Mouse (Mus musculus) liver, adult (tissue): ENCODE results near the gene Polr3h.

Experiments used
- GATA4 ChIP-seq: IDR thresholded peaks from 2 replicates; pipeline ENCODE4 v1.6.1; 2014; ENCODE audit warnings: mild to moderate bottlenecking, low read length; ENCODE audit not compliant: insufficient replicate concordance

The Polr3h gene

GRCm38 (mm10) chr15:81897607-81898285, 28.3 kb downstream of the Polr3h start:
- no peak for TF ChIP-seq GATA4

- TF ChIP-seq GATA4: no peak
Measured at GRCm38 (mm10) chr15:81896407-81896806, 29.6 kb downstream of the Polr3h start.

DNA sequence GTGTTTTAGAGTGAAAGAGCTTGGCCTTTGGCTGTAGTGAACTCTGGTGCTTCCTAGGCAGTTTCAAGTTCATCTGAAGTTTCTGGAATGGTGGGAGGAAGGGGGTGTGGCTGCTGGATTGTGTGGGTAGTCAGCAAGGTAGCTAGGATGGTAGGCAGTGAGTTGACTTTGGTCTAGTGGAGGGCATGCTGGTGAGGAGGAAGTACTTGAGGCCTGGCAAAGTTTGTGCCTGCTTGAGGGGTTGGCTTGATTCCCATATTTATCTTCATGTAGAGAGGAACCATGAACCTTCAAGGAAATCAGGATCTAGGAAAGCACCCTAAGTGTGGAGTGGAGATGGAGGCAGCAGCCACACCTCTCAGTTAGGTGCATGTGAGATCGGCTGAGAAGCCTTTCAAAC, 32.0 kb downstream of the Polr3h start:
- TF ChIP-seq GATA4: no peak

DNA sequence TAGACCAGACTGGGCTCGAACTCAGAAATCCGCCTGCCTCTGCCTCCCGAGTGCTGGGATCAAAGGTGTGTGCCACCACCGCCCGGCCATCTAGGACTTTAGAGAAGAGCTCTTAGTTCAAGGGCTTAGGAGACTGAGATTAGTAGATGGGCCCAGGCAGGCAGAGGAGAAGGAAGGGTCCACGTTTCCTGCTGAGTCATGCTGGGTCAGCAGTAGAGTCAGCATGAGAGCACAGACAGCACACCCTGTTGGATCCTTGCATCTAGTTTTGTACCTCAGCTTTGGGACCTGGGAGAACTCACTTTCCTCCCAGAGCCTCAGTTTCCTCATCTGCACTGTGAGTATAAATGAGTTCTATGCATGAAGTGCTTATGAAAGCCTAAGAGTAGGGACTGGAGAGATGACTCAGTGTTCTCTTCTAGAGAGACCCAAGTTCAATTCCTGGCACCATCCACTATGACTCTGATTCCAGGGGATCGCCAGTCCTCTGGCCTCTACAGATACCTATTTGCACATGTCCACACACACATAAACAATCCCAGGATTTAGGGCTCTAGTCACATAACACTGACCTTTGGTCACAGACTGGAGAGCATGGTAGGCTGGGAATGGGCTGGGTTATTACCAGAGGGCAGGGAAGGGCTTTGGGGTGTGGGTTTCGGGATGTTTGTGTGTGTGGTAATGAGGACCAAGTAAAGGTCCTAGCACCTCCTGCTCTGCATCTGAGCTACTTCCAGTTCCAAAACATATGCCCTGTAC, 34.0 kb downstream of the Polr3h start:
- no peak for TF ChIP-seq GATA4

DNA sequence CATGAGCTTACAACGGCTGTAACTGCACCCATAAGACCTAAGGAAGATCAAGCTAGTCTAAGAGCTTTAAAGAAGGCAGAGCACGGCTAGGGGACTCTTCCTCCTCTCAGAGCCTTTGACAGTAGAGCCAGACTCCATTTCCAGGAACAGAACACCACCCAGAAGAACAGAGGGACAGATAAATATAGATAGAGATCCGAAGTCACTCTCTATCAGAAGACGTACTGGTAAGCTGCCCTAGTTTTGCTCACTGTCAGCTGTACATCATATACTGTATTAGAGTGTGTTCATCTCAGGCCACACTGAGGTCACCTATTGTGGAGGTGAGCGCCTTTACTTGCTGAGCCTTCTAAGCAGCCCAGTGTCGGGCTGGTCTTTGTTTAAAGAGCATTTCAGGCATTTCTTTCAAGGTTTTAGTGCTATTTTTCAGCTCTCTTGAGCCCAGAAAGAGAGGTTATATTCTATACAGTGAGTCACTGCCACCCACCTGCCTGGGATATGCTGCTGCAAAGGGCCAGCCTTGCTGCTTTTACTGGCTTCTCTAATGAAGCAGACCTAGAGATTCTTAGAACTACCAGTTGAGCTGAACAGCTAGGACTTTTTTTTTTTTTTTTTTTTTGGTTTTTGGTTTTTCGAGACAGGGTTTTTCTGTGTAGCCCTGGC, 34.8 kb downstream of the Polr3h start:
- no peak for TF ChIP-seq GATA4

DNA sequence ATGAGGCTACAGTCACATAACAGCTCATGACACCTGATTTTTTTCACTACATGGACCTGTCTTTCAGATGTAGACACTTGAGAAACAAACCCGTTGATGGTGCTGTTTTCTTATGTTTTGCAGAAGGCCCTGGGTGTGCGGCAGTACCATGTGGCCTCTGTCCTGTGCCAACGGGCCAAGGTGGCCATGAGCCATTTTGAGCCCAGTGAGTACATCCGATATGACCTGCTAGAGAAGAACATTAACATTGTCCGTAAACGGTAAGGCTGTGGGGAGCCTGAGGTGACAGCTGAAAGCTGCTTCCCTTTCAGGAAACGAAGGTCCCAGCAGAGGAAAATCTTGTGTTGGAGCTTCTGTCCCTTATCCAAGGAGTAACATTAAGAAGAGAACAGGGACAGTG, 36.9 kb downstream of the Polr3h start:
- TF ChIP-seq GATA4: no peak

DNA sequence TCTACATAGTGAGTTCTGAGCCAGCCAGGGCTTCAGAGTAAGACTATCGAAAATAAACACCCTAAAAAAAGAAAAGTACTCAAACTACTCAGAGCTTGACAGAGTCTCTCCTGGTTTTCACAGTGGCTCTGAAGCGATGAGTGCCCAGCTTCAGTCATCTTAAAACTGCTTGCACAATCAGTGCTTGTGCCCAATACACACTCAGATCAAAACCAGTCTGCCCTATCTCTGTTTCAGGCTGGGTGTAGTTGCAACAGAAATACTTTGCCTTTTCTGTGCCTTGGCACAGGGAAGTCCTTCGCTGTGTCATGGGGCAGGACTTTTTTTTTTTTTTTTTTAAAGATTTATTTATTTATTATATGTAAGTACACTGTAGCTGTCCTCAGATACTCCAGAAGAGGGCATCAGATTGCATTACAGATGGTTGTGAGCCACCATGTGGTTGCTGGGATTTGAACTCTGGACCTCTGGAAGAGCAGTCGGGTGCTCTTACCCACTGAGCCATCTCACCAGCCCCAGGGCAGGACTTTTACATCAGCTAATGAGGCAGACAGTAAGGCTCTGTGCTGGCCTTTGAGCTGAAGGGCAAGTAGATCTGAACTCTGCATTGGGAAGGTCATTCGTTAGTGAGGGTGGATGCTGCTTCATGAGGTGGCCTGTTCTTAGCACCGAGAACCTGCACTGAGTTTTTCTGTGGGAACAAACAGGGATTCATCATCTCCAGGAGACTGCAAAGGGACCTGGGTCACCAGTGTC, 39.1 kb downstream of the Polr3h start:
- TF ChIP-seq GATA4: no peak

DNA sequence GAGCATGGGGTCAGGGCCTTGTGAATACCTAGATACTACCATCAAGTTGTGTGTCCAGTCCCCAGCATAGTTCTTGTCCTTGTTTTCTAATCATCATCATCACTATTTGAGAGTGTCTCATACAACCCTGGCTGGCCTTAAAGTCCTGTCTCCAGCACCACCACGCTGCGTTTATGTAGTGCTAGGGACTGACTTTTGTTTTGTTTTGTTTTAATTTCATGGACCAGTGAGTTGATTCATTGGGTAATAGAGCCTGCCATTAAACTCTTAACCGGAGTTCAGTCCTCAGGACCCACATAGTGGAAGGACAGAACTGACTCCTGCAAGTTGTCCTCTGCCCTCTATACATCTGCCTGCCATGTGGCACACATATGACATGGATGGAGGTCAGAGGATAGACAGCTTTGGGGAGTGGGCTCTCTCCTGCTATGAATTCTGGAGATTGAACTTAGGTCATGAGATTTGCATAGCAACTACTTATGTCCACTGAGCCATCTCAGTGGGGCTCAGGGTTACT, 40.6 kb downstream of the Polr3h start:
- TF ChIP-seq GATA4: no peak

DNA sequence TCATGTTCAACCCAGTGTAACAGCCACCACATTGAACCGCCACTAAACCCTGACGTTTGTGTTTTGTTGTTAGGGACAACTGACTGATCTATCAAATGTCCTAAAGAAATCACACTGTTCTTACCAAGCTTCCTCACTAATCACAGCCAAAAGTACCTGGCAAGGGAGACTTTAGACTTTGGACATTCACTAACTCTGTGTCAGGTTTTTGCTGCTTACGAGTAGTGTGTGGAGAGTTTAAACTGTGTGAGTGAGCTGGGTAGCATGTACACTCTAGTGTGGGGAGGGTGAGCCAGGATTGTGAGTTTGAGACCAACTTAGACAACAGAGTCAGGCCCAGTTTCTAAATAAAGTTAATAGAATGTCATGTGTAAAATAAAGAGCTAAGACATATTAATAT, 43.7 kb downstream of the Polr3h start:
- no peak for TF ChIP-seq GATA4

DNA sequence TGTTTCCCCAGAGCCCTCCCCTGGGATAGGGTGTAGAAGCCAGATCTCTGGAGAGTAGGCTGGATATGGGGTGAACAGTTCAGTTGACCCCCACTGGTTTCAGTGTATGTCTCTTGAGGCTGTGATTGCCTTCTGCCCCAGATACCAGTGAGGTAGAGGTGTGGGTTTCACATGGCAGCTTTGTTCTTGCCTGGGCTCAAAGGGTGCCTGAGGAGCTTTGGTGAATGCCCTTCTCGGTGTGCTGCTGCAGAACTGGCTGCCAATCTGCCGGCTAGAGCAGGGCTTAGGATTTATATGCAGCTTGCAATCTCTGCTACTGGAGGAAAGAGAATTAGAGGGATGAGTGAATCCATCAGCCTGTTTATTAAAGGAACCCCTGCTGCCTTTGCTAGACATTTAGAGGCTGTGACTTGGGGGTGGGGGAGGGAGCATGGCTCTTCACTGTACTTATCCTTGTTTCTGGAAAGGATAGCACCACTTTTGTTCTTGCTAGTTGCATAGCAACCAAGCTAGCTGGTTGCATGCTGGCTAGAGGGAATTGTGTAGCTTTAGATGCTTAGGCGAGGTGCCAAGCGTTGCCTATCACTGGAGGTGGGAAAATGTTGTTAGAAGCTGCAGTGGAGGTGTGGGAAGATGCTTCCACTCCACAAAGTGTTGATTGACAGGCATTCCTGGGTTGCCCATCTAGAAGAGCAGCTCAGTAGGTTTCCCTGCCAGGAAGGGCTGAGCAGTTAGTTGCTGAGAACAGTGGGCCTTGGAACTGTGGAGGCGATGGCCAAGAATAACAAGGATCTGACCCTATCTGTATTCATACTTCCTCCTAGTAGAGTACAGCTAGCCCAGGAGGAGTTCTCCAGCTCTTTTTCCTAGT, 46.3 kb downstream of the Polr3h start:
- no peak for TF ChIP-seq GATA4

DNA sequence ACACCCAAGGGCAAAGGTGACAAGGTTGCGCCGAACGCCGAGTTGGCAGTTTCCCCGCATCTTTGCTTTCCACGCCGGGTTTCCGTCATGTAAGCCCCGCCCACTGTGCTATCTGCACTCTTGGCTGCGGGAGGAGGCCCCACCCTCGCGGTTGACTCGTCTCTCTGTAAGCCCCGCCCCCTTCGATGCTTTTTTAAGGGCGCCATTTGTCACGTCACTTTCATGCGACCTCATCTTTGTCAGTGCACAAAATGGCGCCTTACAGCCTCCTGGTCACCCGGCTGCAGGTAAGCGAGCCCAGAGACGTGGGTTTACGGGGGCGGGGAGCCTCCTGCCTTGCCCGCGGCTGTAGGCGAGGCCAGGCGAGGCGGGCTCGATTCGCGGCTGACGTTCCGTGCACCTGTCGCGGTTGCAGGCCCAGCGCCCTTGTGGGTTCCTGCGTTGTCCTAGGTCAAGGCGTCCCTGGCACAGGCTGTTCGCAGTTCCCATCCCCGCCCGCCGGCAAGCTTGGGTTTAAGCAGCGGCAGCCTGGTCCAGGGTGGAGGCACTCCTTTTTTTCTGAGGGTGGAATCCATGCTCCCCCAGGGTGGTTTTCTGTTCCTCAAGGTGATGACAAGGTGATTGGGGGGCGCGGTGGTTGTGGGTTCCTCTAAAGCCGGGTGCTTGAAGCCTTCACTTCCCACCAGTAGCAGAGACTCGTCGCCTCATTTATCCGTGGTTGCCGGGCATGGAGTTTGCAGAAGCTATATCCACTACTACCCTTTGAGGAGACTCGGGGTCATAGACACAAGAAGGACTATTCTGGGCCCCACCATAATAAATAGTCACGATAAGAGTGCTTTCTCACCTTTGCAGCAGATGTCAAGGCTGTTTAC, 53.5 kb downstream of the Polr3h start, which contains the start of gene Aco2:
Aco2 (plus strand) TSS at position 48 of the 875 bp plus-strand sequence.
- TF ChIP-seq GATA4: peak; percentile 95; the same call in 1 of the 2 replicates

DNA sequence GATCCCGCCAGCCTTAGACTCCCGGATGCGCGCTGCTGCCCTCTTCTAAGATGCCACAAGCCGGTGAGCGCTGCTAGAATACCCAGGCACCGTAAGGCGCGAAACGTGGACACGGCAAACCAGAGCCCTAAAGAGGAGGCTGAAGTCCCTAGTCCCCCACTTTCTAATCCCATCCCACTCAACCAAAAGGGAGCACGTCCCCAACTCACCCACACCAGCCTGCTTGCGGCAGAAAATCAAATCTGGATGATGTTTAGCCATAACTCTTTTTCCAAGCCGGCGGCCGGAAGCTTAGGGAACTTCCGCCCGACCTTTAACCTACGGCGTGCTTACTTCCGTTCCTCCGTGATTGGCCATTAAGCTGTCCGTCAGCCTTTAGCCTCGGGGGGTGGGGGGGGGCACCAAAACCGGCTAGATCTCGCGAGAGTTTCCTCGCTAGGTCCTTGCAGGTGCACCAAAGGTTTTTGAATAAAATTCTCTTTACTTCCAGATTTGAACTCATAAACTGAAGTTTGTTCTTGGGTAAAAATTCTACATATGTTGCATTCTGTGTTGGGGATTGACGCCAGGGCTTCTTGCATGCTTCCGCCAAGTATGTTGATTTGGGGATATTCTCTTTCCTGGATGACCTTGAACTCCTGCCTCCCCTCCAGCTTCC, 54.3 kb downstream of the Polr3h start, which contains the start of gene Phf5a:
Phf5a (minus strand) TSS at position 308 of the 658 bp plus-strand sequence.
- no peak for TF ChIP-seq GATA4

DNA sequence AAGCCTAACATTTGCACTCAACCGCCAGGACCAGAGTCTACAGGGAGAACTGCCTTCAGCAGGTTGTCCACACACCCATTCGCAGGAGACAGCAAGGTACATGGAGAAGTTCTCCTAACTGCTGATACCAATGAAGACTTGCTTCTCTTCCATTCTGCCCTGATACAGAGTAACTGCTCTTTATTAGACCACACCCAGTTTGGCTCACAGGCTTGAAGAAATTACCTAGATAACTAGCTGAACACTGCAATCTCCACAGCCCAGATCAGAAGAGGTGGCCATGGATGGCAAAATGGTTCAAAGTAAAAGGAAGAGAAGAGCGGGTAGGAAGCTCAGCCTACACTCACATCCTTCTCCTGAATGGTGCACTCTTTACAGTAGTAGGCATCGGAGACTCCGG, 56.1 kb downstream of the Polr3h start:
- TF ChIP-seq GATA4: no peak
